Mouse (Mus musculus) kidney, embryonic 14.5 days (tissue): Measurements from ENCODE around the gene Dppa2. TPM values are rescaled to one million over a fixed set of nuclear protein-coding genes. Genes with fewer than 3 reads are reported as not detected.

ENCODE experiments used
- ATAC-seq: fragments of 200-750 bp; cut with Nextera tagmentation; 2 replicates; pipeline ENCODE4 v1.8.0; 2017; ENCODE audit warnings: moderate number of reproducible peaks, mild to moderate bottlenecking, moderate TSS enrichment, moderate library complexity; ENCODE audit not compliant: low FRiP score, low TSS enrichment
- H3K27ac ChIP-seq: fragments of 300-500 bp; sonication (generic); 2 replicates; pipeline ENCODE4 v1.5.1; 2014; ENCODE audit warnings: low read depth, mild to moderate bottlenecking, low read length, moderate library complexity, mixed read lengths
- H3K27me3 ChIP-seq: fragments of 300-500 bp; sonication (generic); 2 replicates; pipeline ENCODE4 v1.6.1; 2014; ENCODE audit warnings: mild to moderate bottlenecking, low read length; ENCODE audit not compliant: control insufficient read depth, insufficient read depth
- H3K36me3 ChIP-seq: fragments of 300-500 bp; sonication (generic); 2 replicates; pipeline ENCODE4 v1.6.1; 2014; ENCODE audit warnings: low read length, mixed read lengths; ENCODE audit not compliant: control insufficient read depth, insufficient read depth
- H3K4me1 ChIP-seq: fragments of 300-500 bp; sonication (generic); 2 replicates; pipeline ENCODE4 v1.6.1; 2014; ENCODE audit warnings: low read length, mixed read lengths; ENCODE audit not compliant: control insufficient read depth, insufficient read depth
- H3K4me2 ChIP-seq: fragments of 300-500 bp; sonication (generic); replicated peaks from 2 replicates; pipeline ENCODE4 v1.6.1; 2014; ENCODE audit warnings: low read depth, mild to moderate bottlenecking, low read length
- H3K4me3 ChIP-seq: fragments of 300-500 bp; sonication (generic); 2 replicates; pipeline ENCODE4 v1.5.1; 2014; ENCODE audit warnings: mild to moderate bottlenecking, low read length
- H3K9ac ChIP-seq: fragments of 300-500 bp; sonication (generic); 2 replicates; pipeline ENCODE4 v1.6.1; 2014; ENCODE audit warnings: low read depth, mild to moderate bottlenecking, low read length, moderate library complexity
- H3K9me3 ChIP-seq: fragments of 300-500 bp; sonication (generic); 2 replicates; pipeline ENCODE4 v1.6.1; 2016; ENCODE audit warnings: low read length; ENCODE audit not compliant: control insufficient read depth
- WGBS: fragments of 180-500 bp; shearing (Covaris S2); extraction: QIAGEN DNeasy Blood & Tissue Kit; methylation state at CpG from one replicate; pipeline ENCODE4 v1.1.7; 2014; 5-methylcytosine and 5-hydroxymethylcytosine counted together
- polyA plus RNA-seq: library from polyadenylated mRNA; unstranded; fragments of >200 nt; fragmentation: Nextera tagmentation; extraction: Ambion mirVana; gene quantifications from 2 replicates; pipeline ENCODE4 v1.2.1, GENCODE M21; 2014

The Dppa2 gene
- not detected in 2 replicates for polyA plus RNA-seq

- ATAC-seq = no peak
- H3K9me3 ChIP-seq = no peaks in the 10 kb centered on the region
- H3K4me1 ChIP-seq = no peaks in the 10 kb centered on the region
- no peaks in the 10 kb centered on the region for H3K36me3 ChIP-seq
- H3K4me3 ChIP-seq = no peak within 1 kb of the TSS
- no peak within 1 kb of the TSS for H3K4me2 ChIP-seq
- H3K9ac ChIP-seq = no peak within 1 kb of the TSS
- 75% methylated on average over 7 of the region's 7 CpGs for WGBS
- no peaks in the 10 kb centered on the region for H3K27me3 ChIP-seq
- no peak within 1 kb of the TSS for H3K27ac ChIP-seq
Measured at GRCm38 (mm10) chr16:48303509-48303908, at the start of gene Dppa2. Dppa2 (plus strand) TSS chr16:48303908.

DNA sequence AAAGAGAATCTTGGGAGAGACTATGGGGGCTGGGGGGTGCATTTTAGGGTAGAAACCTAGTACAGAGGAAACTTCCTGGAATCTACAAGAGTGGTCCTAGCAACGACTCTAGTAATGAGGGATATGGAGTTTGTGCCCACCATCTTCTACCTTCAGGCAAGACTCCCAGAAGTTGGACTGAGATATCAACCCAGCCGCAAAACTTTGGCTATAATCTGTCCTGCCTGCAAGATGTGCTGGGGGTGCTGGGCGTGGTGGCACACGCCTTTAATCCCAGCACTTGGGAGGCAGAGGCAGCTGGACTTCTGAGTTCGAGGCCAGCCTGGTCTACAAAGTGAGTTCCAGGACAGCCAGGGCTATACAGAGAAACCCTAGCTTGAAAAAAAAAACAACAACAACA is 49.1 kb upstream of the Dppa2 start:
- no peak for ATAC-seq
- Histone ChIP-seq H3K4me1 (no peaks in the 10 kb centered on the region), H3K4me3 (no peak overlapping the region), H3K36me3 (no peaks in the 10 kb centered on the region), H3K9me3 (peaks cover 5% of the 10 kb centered on the region; the same call in 1 of the 2 replicates), H3K27me3 (no peaks in the 10 kb centered on the region), H3K4me2 (no peak overlapping the region), H3K9ac (no peak overlapping the region), H3K27ac (no peak overlapping the region)
- WGBS = 96% methylated on average over 5 of the region's 5 CpGs

DNA sequence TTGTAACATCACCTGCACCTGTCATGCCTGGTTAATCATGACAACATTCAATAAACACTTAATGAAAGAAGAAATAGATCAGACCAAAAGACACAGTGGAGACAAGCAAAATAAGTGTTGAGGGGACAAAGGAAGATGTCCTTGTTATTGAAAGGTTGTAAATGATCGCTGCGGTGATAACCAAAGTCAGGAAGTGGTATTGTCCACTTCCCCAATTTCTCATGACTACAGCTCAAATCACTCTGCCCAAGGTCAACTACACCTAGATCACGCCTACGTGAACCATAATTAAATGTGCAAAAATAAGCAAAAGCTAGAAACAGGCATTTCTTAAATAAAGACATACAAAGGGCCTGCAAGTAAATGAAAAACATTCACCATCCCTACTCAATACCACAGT is 44.2 kb upstream of the Dppa2 start:
- 94% methylated on average over 4 of the region's 4 CpGs for WGBS
- Histone ChIP-seq H3K4me2 (no peak overlapping the region), H3K27me3 (no peaks in the 10 kb centered on the region), H3K4me1 (no peaks in the 10 kb centered on the region), H3K9ac (no peak overlapping the region), H3K36me3 (no peaks in the 10 kb centered on the region), H3K27ac (no peak overlapping the region), H3K9me3 (peaks cover 5% of the 10 kb centered on the region; the same call in 1 of the 2 replicates), H3K4me3 (no peak overlapping the region)
- no peak for ATAC-seq

DNA sequence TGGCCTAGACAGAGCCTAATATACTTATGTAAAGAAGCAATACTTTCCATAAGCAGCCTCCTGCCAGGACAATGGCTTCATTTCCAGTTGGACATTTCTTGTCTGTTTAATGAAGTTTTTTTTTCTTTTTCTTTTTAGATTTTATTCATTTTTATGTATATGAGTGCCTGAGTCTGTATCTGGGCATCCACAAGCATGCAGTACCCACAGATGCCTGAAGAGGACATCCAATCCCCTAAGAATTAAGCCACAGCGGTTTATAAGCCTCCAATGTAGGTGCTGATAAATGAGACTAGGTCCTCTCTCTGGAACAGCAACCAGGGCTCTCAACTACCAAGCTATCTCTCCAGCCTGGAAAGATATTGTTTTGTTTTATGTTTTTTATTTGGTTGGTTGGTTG is 40.8 kb upstream of the Dppa2 start:
- no peaks in the 10 kb centered on the region for H3K9me3 ChIP-seq
- no peaks in the 10 kb centered on the region for H3K27me3 ChIP-seq
- WGBS = 78% methylated on average over 1 of the region's 1 CpGs
- no peak overlapping the region for H3K4me3 ChIP-seq
- H3K27ac ChIP-seq = no peak overlapping the region
- H3K9ac ChIP-seq = no peak overlapping the region
- H3K4me1 ChIP-seq = no peaks in the 10 kb centered on the region
- no peak for ATAC-seq
- no peaks in the 10 kb centered on the region for H3K36me3 ChIP-seq
- H3K4me2 ChIP-seq = no peak overlapping the region

GRCm38 (mm10) chr16:48265856-48266255 is 37.9 kb upstream of the Dppa2 start:
- Histone ChIP-seq H3K27me3 (no peaks in the 10 kb centered on the region), H3K9ac (no peak overlapping the region), H3K4me2 (no peak overlapping the region), H3K4me3 (no peak overlapping the region), H3K27ac (no peak overlapping the region), H3K36me3 (no peaks in the 10 kb centered on the region), H3K4me1 (no peaks in the 10 kb centered on the region), H3K9me3 (no peaks in the 10 kb centered on the region)
- ATAC-seq = no peak
- 65% methylated on average over 4 of the region's 4 CpGs for WGBS

- no peak for ATAC-seq
- H3K36me3 ChIP-seq = no peaks in the 10 kb centered on the region
Measured at GRCm38 (mm10) chr16:48276940-48277339, 26.8 kb upstream of the Dppa2 start.

DNA sequence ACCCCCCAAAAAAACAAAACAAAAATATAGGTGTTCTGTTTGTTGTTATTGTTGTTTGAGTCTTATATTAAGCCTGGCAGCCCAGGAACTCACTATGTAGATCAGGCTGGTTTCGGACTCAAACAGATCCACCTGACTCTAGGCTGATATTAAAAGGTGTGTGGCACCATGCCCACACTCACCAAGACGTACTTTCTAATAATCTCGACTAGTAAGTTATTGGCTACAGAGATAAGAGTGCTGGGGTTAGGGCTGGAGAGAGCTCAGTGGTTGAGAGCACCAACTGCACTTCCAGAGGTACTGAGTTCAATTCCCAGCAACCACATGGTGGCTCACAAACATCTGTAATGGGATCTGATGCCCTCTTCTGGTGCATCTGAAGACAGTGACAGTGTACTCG is 22.8 kb upstream of the Dppa2 start:
- Histone ChIP-seq H3K4me2 (no peak overlapping the region), H3K27ac (no peak overlapping the region), H3K27me3 (no peaks in the 10 kb centered on the region), H3K9me3 (no peaks in the 10 kb centered on the region), H3K4me1 (no peaks in the 10 kb centered on the region), H3K36me3 (no peaks in the 10 kb centered on the region), H3K9ac (no peak overlapping the region), H3K4me3 (no peak overlapping the region)
- 91% methylated on average over 4 of the region's 4 CpGs for WGBS
- no peak for ATAC-seq

More at GRCm38 (mm10) chr16:48276940-48277339, 26.8 kb upstream of the Dppa2 start:
- Histone ChIP-seq H3K27me3 (no peaks in the 10 kb centered on the region), H3K9me3 (no peaks in the 10 kb centered on the region), H3K9ac (no peak overlapping the region), H3K4me2 (no peak overlapping the region), H3K4me3 (no peak overlapping the region), H3K27ac (no peak overlapping the region), H3K4me1 (no peaks in the 10 kb centered on the region)
- WGBS = 82% methylated on average over 4 of the region's 4 CpGs

DNA sequence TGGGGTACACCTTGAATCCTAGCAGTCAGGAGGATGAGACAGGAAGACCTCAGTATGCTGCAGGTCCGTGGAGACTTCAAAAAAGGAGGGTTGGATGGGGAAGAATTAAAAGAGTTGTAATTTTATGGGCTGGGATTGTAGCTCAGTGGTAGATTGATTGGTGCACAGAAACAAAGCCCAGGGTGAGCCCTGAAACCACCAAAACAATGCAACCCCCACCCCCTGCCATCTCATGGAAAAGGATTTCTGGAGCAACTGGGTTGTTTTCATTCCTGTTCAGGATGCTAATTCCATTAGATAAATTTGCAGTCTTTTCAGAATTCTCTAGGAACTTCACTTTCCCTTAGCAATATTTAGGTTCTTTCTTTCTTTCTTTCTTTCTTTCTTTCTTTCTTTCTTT is 20.9 kb upstream of the Dppa2 start:
- Histone ChIP-seq H3K9me3 (no peaks in the 10 kb centered on the region), H3K27me3 (no peaks in the 10 kb centered on the region), H3K9ac (no peak overlapping the region), H3K27ac (no peak overlapping the region), H3K4me2 (no peak overlapping the region), H3K36me3 (no peaks in the 10 kb centered on the region), H3K4me3 (no peak overlapping the region), H3K4me1 (no peaks in the 10 kb centered on the region)
- 74% methylated on average over 1 of the region's 1 CpGs for WGBS
- no peak for ATAC-seq

- no peaks in the 10 kb centered on the region for H3K4me1 ChIP-seq
- H3K4me2 ChIP-seq = no peak within 1 kb of the TSS
- WGBS = 80% methylated on average over 4 of the region's 4 CpGs
- ATAC-seq = no peak
- no peak within 1 kb of the TSS for H3K27ac ChIP-seq
- no peak within 1 kb of the TSS for H3K9ac ChIP-seq
- no peak within 1 kb of the TSS for H3K4me3 ChIP-seq
- no peaks in the 10 kb centered on the region for H3K9me3 ChIP-seq
- no peaks in the 10 kb centered on the region for H3K27me3 ChIP-seq
- H3K36me3 ChIP-seq = no peaks in the 10 kb centered on the region
Measured at GRCm38 (mm10) chr16:48283517-48283916, 20.2 kb upstream of the Dppa2 start, which contains the start of gene Dppa4. Dppa4 (plus strand) TSS chr16:48283733.
